Mouse (Mus musculus) liver, adult 2 months (tissue): ENCODE measurements around the gene Sh2d6. TPM values are rescaled to one million over a fixed set of nuclear protein-coding genes. Genes with fewer than 3 reads are reported as not detected.

Experiments used
- DNase-seq: peaks from one replicate; pipeline ENCODE4 v3.0.0-alpha.2; 2011; ENCODE audit warnings: low read depth, low spot score; ENCODE audit errors: extremely low read depth
- H3K27ac ChIP-seq: fragments of 200-500 bp; replicated peaks from 2 replicates; pipeline ENCODE4 v1.5.1; 2012; ENCODE audit warnings: low read depth, mild to moderate bottlenecking, control low read depth, inconsistent platforms, low read length; ENCODE audit not compliant: insufficient read depth
- H3K27me3 ChIP-seq: fragments of 200-500 bp; 2 replicates; pipeline ENCODE4 v1.6.1; 2012; ENCODE audit warnings: mild to moderate bottlenecking, moderate library complexity, low read length, inconsistent platforms; ENCODE audit not compliant: control insufficient read depth, insufficient read depth
- H3K36me3 ChIP-seq: fragments of 200-500 bp; 2 replicates; pipeline ENCODE4 v1.6.1; 2012; ENCODE audit warnings: low read length, inconsistent platforms; ENCODE audit not compliant: control insufficient read depth, insufficient read depth
- H3K4me1 ChIP-seq: fragments of 200-500 bp; 2 replicates; pipeline ENCODE4 v1.6.1; 2011; ENCODE audit warnings: low read length; ENCODE audit not compliant: control insufficient read depth, insufficient read depth
- H3K4me3 ChIP-seq: fragments of 200-500 bp; 2 replicates; pipeline ENCODE4 v1.5.1; 2011; ENCODE audit warnings: low read depth, mild to moderate bottlenecking, control low read depth, low read length, moderate library complexity; ENCODE audit not compliant: insufficient read depth
- H3K79me2 ChIP-seq: fragments of 200-500 bp; 2 replicates; pipeline ENCODE4 v1.6.1; 2012; ENCODE audit warnings: inconsistent platforms, mild to moderate bottlenecking, low read length, moderate library complexity; ENCODE audit not compliant: control insufficient read depth, insufficient read depth
- H3K9ac ChIP-seq: fragments of 200-500 bp; 2 replicates; pipeline ENCODE4 v1.6.1; 2012; ENCODE audit warnings: low read depth, mild to moderate bottlenecking, control low read depth, inconsistent platforms, low read length
- CTCF ChIP-seq: fragments of 200-500 bp; IDR thresholded peaks from 2 replicates; pipeline ENCODE4 v1.5.1; 2011; ENCODE audit warnings: low read depth, low read length, control low read depth
- POLR2A ChIP-seq: fragments of 200-500 bp; IDR thresholded peaks from 2 replicates; pipeline ENCODE4 v1.6.1; 2011; ENCODE audit warnings: low read length, control low read depth; ENCODE audit not compliant: insufficient read depth; ENCODE audit errors: extremely low read depth
- WGBS: fragments of 180-500 bp; shearing (Covaris S2); methylation state at CpG from one replicate; pipeline ENCODE4 v1.1.7; 2018; 5-methylcytosine and 5-hydroxymethylcytosine counted together
- polyA plus RNA-seq: library from polyadenylated mRNA; depleted of rRNA; stranded (reverse); fragments of >200 nt; gene quantifications from 2 replicates; pipeline ENCODE4 v1.2.3, GENCODE M21; 2012
- total RNA-seq: library from RNA; depleted of rRNA; stranded (reverse); fragments of >200 nt; gene quantifications from 2 replicates; pipeline ENCODE4 v1.2.3, GENCODE M21; 2014

Gene Sh2d6
- total and polyA plus RNA-seq, 2 experiments: not detected

DNA sequence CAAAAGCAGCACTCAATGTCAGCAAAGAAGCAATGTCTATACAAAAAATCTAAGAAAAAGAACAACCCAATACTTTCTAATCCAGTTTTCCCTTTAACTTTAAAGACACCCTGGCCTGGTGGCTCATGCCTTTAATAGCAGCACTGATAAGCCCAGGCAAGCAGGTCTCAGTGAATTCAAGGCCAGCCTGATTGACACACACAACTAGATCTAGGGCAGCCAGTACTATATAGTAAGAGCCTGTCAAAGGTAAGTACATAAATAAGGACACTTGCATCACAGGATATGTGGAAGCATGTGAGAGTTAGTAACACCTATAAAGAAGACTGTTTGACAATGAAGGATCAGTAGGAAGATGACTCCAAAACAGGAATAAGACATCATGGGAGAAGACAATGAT lies 32.0 kb downstream of the Sh2d6 start:
- H3K4me1 ChIP-seq: peaks cover 10% of the 10 kb centered on the region; the same call in 1 of the 2 replicates
- no peak for TF ChIP-seq POLR2A
- no peak for TF ChIP-seq CTCF

DNA sequence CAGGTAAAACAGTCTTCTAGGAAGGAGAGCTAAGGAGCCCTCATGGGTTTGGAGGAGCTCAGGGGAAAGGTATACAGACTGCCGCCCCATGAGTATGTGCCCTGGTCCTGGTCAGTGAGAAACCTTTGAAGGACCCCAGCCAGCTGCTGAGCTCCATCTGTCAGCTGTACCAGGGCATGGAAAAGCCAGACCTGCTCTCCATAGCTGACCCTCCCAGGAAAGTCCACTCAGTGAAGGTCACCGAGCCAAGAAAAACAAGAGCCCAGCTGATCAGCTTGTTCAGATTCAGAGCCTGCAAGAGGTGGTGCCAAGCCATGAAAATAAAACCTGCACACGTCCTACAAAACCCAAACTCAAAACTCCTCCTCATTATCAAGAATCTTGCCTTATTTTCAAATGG lies 32.7 kb downstream of the Sh2d6 start:
- Histone ChIP-seq H3K36me3 (no peaks in the 10 kb centered on the region), H3K27ac (no peak overlapping the region), H3K4me3 (no peak overlapping the region), H3K27me3 (no peaks in the 10 kb centered on the region), H3K9ac (no peak overlapping the region), H3K4me1 (peaks cover 10% of the 10 kb centered on the region; the same call in 1 of the 2 replicates), H3K79me2 (no peaks in the 10 kb centered on the region)
- TF ChIP-seq CTCF: no peak
- no peak for TF ChIP-seq POLR2A
- peak; percentile 75 for DNase-seq
- WGBS: 27% methylated on average over 3 of the region's 3 CpGs

More for the DNA sequence above, 32.0 kb downstream of the Sh2d6 start:
- H3K36me3 ChIP-seq: no peaks in the 10 kb centered on the region
- H3K27ac ChIP-seq: no peak overlapping the region
- no peak overlapping the region for H3K4me3 ChIP-seq
- H3K79me2 ChIP-seq: no peaks in the 10 kb centered on the region
- no peak for DNase-seq
- no peak overlapping the region for H3K9ac ChIP-seq
- H3K27me3 ChIP-seq: no peaks in the 10 kb centered on the region

DNA sequence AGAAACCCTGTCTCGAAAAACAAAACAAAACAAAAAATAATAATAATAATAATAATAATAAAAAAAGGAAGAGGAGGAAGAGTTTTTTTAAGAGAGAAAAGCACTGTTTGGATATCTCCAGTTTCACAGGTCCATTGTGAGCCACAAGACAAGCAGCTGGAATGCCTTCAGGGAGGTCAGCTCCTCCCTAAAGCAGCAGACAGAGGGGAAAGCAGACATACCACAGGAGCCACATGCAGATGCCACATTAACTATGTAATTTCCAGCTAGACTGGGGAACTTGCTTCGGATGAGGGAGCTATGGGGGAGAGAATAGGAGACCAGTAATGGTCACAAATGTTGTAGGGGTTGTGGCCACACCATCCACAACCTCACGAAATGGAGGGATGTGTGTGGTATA lies 34.2 kb downstream of the Sh2d6 start:
- Histone ChIP-seq H3K79me2 (no peaks in the 10 kb centered on the region), H3K36me3 (no peaks in the 10 kb centered on the region), H3K27me3 (no peaks in the 10 kb centered on the region), H3K4me1 (peaks cover 8% of the 10 kb centered on the region; the same call in 1 of the 2 replicates), H3K4me3 (no peak overlapping the region), H3K27ac (no peak overlapping the region), H3K9ac (no peak overlapping the region)
- no peak for DNase-seq
- no peak for TF ChIP-seq POLR2A
- no peak for TF ChIP-seq CTCF
- WGBS: 84% methylated on average over 3 of the region's 3 CpGs

DNA sequence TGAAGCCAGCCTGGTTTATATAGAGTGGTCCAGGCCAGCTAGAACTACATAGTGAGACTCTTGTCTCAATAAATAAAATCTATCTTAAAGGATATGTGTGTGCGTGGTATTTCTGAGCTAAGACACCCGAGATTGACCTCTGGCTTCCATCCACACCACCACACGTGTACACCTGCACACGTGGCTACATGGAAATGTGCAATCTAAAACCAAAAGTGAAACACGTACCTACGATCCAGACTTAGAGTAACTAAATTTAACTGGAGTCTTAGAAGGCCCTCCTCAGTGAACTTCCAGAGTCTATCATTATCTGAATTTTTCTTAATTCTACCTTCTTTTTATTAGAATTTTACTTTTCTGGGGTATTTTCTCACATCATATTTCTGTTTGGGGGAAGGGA lies 35.2 kb downstream of the Sh2d6 start:
- H3K27ac ChIP-seq: no peak overlapping the region
- no peaks in the 10 kb centered on the region for H3K27me3 ChIP-seq
- TF ChIP-seq CTCF: no peak
- no peak for TF ChIP-seq POLR2A
- DNase-seq: peak; percentile 61
- peaks cover 4% of the 10 kb centered on the region; the same call in 1 of the 2 replicates for H3K4me1 ChIP-seq
- no peak overlapping the region for H3K4me3 ChIP-seq
- no peak overlapping the region for H3K9ac ChIP-seq
- H3K79me2 ChIP-seq: no peaks in the 10 kb centered on the region
- no peaks in the 10 kb centered on the region for H3K36me3 ChIP-seq
- 81% methylated on average over 6 of the region's 6 CpGs for WGBS

DNA sequence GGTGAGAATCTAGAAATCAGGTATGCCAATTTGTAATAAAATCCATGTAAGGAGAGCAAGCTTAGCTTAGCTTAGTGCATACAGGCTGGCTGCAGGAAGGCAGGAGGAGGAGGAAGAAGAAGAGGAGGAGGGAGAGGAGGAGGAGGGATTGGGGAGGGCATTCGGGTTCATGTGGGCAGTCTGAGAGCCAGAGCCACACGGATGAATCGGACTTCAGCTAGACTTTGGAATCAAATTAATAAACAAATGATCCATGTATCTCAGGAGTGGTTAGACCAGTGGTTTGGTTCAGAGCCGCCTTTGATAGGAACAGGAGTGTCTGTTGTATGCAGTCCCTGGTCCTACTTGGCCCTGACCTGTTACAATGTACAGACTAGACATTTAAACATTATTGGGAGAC lies 36.6 kb downstream of the Sh2d6 start:
- no peaks in the 10 kb centered on the region for H3K27me3 ChIP-seq
- DNase-seq: peak; percentile 83
- peaks cover 4% of the 10 kb centered on the region; the same call in 1 of the 2 replicates for H3K4me1 ChIP-seq
- H3K9ac ChIP-seq: no peak overlapping the region
- TF ChIP-seq CTCF (no peak), POLR2A (no peak)
- WGBS: 15% methylated on average over 4 of the region's 4 CpGs
- no peaks in the 10 kb centered on the region for H3K36me3 ChIP-seq
- H3K79me2 ChIP-seq: no peaks in the 10 kb centered on the region
- H3K4me3 ChIP-seq: no peak overlapping the region
- H3K27ac ChIP-seq: no peak overlapping the region

DNA sequence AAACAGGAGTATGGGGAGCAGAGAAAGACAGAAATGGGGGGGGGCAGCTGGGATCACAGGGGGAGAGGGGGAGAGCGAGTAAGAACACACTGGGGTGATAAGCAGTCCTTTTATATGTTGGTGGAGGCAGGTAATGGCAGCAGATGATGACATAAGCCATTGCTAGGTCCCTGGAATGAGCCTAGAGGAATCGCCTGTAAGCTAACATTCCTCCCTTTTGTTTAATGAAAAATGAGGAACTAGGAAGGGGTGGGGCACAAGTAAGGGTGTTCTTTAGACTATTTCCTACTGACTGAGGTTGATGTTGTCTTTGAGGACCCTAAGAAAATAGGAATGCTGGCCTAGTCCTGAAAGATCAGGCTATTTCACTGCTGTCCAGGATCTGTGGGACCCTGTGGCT lies 39.4 kb downstream of the Sh2d6 start:
- no peak overlapping the region for H3K9ac ChIP-seq
- peaks cover 2% of the 10 kb centered on the region; the same call in 1 of the 2 replicates for H3K4me1 ChIP-seq
- no peaks in the 10 kb centered on the region for H3K79me2 ChIP-seq
- no peak overlapping the region for H3K27ac ChIP-seq
- WGBS: 97% methylated on average over 2 of the region's 2 CpGs
- H3K36me3 ChIP-seq: no peaks in the 10 kb centered on the region
- no peak for DNase-seq
- TF ChIP-seq CTCF: no peak
- no peak for TF ChIP-seq POLR2A
- H3K27me3 ChIP-seq: no peaks in the 10 kb centered on the region
- no peak overlapping the region for H3K4me3 ChIP-seq
